25 mouse cellular contexts compared by ENCODE assay signal in genomic region chr15:44064855-44065254, GRCm38 (mm10).
"Had no signal": no experiment of that assay in that cellular context is flagged by ENCODE, and none has a peak within 500 bp of the region (broad histone marks: within the 10 kb centered on the region; RNA-seq: fewer than 3 reads in every experiment).

No protein-coding gene starts in this region.

- H3K27me3 ChIP-seq: heart, embryonic 12.5 days; hindbrain, embryonic 12.5 days; intestine, embryonic 15.5 days; limb, embryonic 13.5 days; limb, embryonic 15.5 days; liver, embryonic 12.5 days had no signal

- ATAC-seq: forebrain, embryonic 16.5 days; hindbrain, embryonic 16.5 days; inflammation-experienced regulatory T-cells, adult 6 months; intestine, embryonic 15.5 days; intestine, postnatal 0 days; liver, embryonic 12.5 days had no signal

- H3K4me3 ChIP-seq: gastrocnemius, adult 2 months; heart, embryonic 10.5 days; heart, embryonic 12.5 days; hindbrain, embryonic 10.5 days; hindbrain, embryonic 12.5 days; intestine, embryonic 15.5 days; left cerebral cortex, adult 2 months; limb, embryonic 13.5 days; limb, embryonic 15.5 days; liver, embryonic 12.5 days had no signal

- H3K4me1 ChIP-seq: heart, embryonic 10.5 days; heart, embryonic 12.5 days; hindbrain, embryonic 10.5 days; hindbrain, embryonic 12.5 days; intestine, embryonic 15.5 days; limb, embryonic 13.5 days; limb, embryonic 15.5 days; liver, embryonic 12.5 days had no signal

- H3K36me3 ChIP-seq: heart, embryonic 10.5 days; heart, embryonic 12.5 days; hindbrain, embryonic 10.5 days; hindbrain, embryonic 12.5 days; intestine, embryonic 15.5 days; limb, embryonic 13.5 days; limb, embryonic 15.5 days; liver, embryonic 12.5 days had no signal

- DNase-seq: gastrocnemius, adult 2 months; gastrocnemius, postnatal 10 days; gastrocnemius, postnatal 25 days; heart, adult 18-20 months; heart, postnatal 10 days; heart, postnatal 4 days; kidney, adult 18-20 months; kidney, adult 8-10 months; kidney, postnatal 25 days; layer of hippocampus, adult 9-11 months; layer of hippocampus, postnatal 36 days had no signal

- H3K27ac ChIP-seq: gastrocnemius, adult 2 months; heart, embryonic 10.5 days; hindbrain, embryonic 10.5 days; hindbrain, embryonic 12.5 days; hindbrain, embryonic 14.5 days; intestine, embryonic 15.5 days; left cerebral cortex, adult 2 months; limb, embryonic 13.5 days; limb, embryonic 15.5 days; liver, embryonic 12.5 days had no signal
